Comparison of ENCODE assay signal across 25 mouse cellular contexts in genomic region chr6:113473715-113474114, GRCm38 (mm10). TPM values are rescaled to one million over a fixed set of nuclear protein-coding genes. Genes with fewer than 3 reads are reported as not detected.
DNase-seq lines count a peak whose midpoint lies in the region; ATAC-seq and TF ChIP-seq lines count a peak whose summit lies in the region.
"Had no signal": no experiment of that assay in that cellular context is flagged by ENCODE, and none has a peak within 500 bp of the region (broad histone marks: within the 10 kb centered on the region; RNA-seq: fewer than 3 reads in every experiment).

No protein-coding gene starts in this region.

- TF ChIP-seq RAD21 in MEL (IDR thresholded peaks at IDR 0.05; ENCODE audit: low read depth, low read length): no peak

- H3K9ac ChIP-seq in MEL (ENCODE audit: control insufficient read depth, low read depth, low read length, poor library complexity, severe bottlenecking): no peak overlapping the region
- H3K9ac ChIP-seq: embryonic facial prominence, embryonic 13.5 days; embryonic facial prominence, embryonic 15.5 days; forebrain, embryonic 12.5 days had no signal

- WGBS in small intestine, adult 2 months: 63% methylated on average over 6 of the region's 6 CpGs

- no peaks in the 10 kb centered on the region for H3K9me3 ChIP-seq in MEL (replicated peaks; ENCODE audit: insufficient read depth, low read length)
- H3K9me3 ChIP-seq: embryonic facial prominence, embryonic 13.5 days; embryonic facial prominence, embryonic 15.5 days; forebrain, embryonic 10.5 days; forebrain, embryonic 12.5 days had no signal

- peak; percentile 57 to 73 for TF ChIP-seq EP300 in MEL (IDR thresholded peaks at IDR 0.05; ENCODE audit: low read depth in 1 of 2, low read length in 2 of 2)

- H3K79me2 ChIP-seq in MEL (ENCODE audit: control insufficient read depth, insufficient read depth, low read length, poor library complexity): no peaks in the 10 kb centered on the region

- no peak overlapping the region for H3K4me3 ChIP-seq in MEL (ENCODE audit: control insufficient read depth in 1 of 2, insufficient read depth in 1 of 2, low read depth in 2 of 2, low read length in 2 of 2)
- H3K4me3 ChIP-seq in small intestine, adult 2 months (ENCODE audit: low read depth, low read length): no peak overlapping the region
- H3K4me3 ChIP-seq: embryonic facial prominence, embryonic 13.5 days; embryonic facial prominence, embryonic 15.5 days; erythroblast, embryonic 14.5 days; forebrain, embryonic 10.5 days; forebrain, embryonic 12.5 days had no signal

- H3K27me3 ChIP-seq in MEL (ENCODE audit: control insufficient read depth in 1 of 2, insufficient read depth in 2 of 2, low read length in 2 of 2): peaks cover 2 to 3% of the 10 kb centered on the region in 2 experiments; a peak in 1 of 4 replicates
- no peaks in the 10 kb centered on the region for H3K27me3 ChIP-seq in small intestine, adult 2 months (ENCODE audit: control insufficient read depth, insufficient read depth, low read length)
- H3K27me3 ChIP-seq: Patski had no signal

- peak; percentile 66 for DNase-seq in MEL (ENCODE audit: low read depth, low spot score)
- DNase-seq in urinary bladder, adult 18-20 months (ENCODE audit: low spot score in 2 of 2): no peak
- DNase-seq in thymus, postnatal 10 days (ENCODE audit: low spot score in 2 of 2): no peak
- DNase-seq: adrenal gland, adult 8-10 months; adrenal gland, postnatal 14 days; adrenal gland, postnatal 36 days; cerebellum, adult 11-12 months; cerebellum, adult 8-10 months; cerebellum, adult 9-11 months; cerebellum, postnatal 14 days; cerebellum, postnatal 36 days; embryo, embryonic 11 days had no signal

- TF ChIP-seq CTCF in MEL (IDR thresholded peaks at IDR 0.05 in 2 of 3, conservative IDR thresholded peaks at IDR 0.05 in 1 of 3; ENCODE audit: control insufficient read depth in 1 of 3, insufficient read depth in 1 of 3, low read depth in 2 of 3, low read length in 3 of 3, poor library complexity in 1 of 3, severe bottlenecking in 1 of 3): no peak
- TF ChIP-seq CTCF in small intestine, adult 2 months (IDR thresholded peaks at IDR 0.05; ENCODE audit: extremely low read depth, insufficient read length, insufficient replicate concordance, low read depth, low read length): no peak

- no peaks in the 10 kb centered on the region; a peak in 1 of 4 replicates for H3K36me3 ChIP-seq in MEL (ENCODE audit: control insufficient read depth in 1 of 2, insufficient read depth in 2 of 2, low read length in 2 of 2)
- H3K36me3 ChIP-seq in small intestine, adult 2 months (ENCODE audit: control insufficient read depth, insufficient read depth, low read length): peaks cover 28% of the 10 kb centered on the region
- H3K36me3 ChIP-seq: embryonic facial prominence, embryonic 13.5 days; embryonic facial prominence, embryonic 15.5 days; forebrain, embryonic 10.5 days; forebrain, embryonic 12.5 days had no signal

- peak; percentile 40 for ATAC-seq in megakaryocyte progenitor cell, adult 5-6 weeks (replicated peaks; ENCODE audit: poor library complexity)
- ATAC-seq: activated CD4-positive, CD25-positive, alpha-beta regulatory T cell, adult 4 months; forebrain, embryonic 14.5 days; forebrain, embryonic 16.5 days; Patski had no signal

- no peak for TF ChIP-seq POLR2A in MEL (IDR thresholded peaks at IDR 0.05; ENCODE audit: control insufficient read depth in 1 of 2, insufficient read depth in 1 of 2, low read depth in 1 of 2, low read length in 2 of 2, poor library complexity in 1 of 2)
- TF ChIP-seq POLR2A in small intestine, adult 2 months (IDR thresholded peaks at IDR 0.05; ENCODE audit: low read depth, low read length): no peak

- H3K4me1 ChIP-seq in MEL (ENCODE audit: control insufficient read depth in 1 of 2, insufficient read depth in 2 of 2, low read length in 2 of 2): peaks cover 4 to 11% of the 10 kb centered on the region in 2 experiments; a peak in 3 of 4 replicates
- peaks cover 48% of the 10 kb centered on the region for H3K4me1 ChIP-seq in small intestine, adult 2 months (ENCODE audit: control insufficient read depth, insufficient read depth, insufficient read length, low read length)

- H3K27ac ChIP-seq in MEL (ENCODE audit: control insufficient read depth, low read depth, low read length): no peak overlapping the region
- H3K27ac ChIP-seq in small intestine, adult 2 months (ENCODE audit: insufficient read depth, low read depth, low read length): peak overlapping the region; percentile 75
- H3K27ac ChIP-seq: embryonic facial prominence, embryonic 13.5 days; embryonic facial prominence, embryonic 15.5 days; forebrain, embryonic 10.5 days; forebrain, embryonic 12.5 days had no signal

TF ChIP-seq in MEL, 35 proteins besides CTCF, POLR2A, EP300 and RAD21 (continues in another document):
- TF ChIP-seq RCOR1 (IDR thresholded peaks at IDR 0.05; ENCODE audit: low read depth, low read length) (no peak; the same call in 1 of the 2 replicates), GATA1 (IDR thresholded peaks at IDR 0.05; ENCODE audit: low read depth, low read length) (peak; percentile 74), MXI1 (IDR thresholded peaks at IDR 0.05; ENCODE audit: low read depth, low read length) (no peak; the same call in 1 of the 2 replicates), MAFK (IDR thresholded peaks at IDR 0.05; ENCODE audit: borderline replicate concordance, low read depth, low read length) (no peak; the same call in 1 of the 2 replicates), ETS1 (IDR thresholded peaks at IDR 0.05; ENCODE audit: low read depth, low read length) (peak; percentile 80), BHLHE40 (IDR thresholded peaks at IDR 0.05; ENCODE audit: borderline replicate concordance, low read depth, low read length) (no peak), KAT2A (conservative IDR thresholded peaks at IDR 0.05; ENCODE audit: low read depth, low read length) (no peak), JUND (IDR thresholded peaks at IDR 0.05; ENCODE audit: low read depth, low read length) (no peak), MAX (IDR thresholded peaks at IDR 0.05; ENCODE audit: low read length) (no peak; the same call in 1 of the 2 replicates), GABPA (IDR thresholded peaks at IDR 0.05; ENCODE audit: low read depth, low read length) (no peak), NELFE (IDR thresholded peaks at IDR 0.05; ENCODE audit: low read depth, low read length) (no peak), MAZ (IDR thresholded peaks at IDR 0.05; ENCODE audit: low read depth, low read length) (no peak), TAL1 (IDR thresholded peaks at IDR 0.05; ENCODE audit: low read length) (no peak; the same call in 1 of the 2 replicates), MEF2A (IDR thresholded peaks at IDR 0.05; ENCODE audit: extremely low read depth, insufficient replicate concordance, low read depth, low read length, poor library complexity, severe bottlenecking) (0 out of 2 replicates have a peak, but pooled peaks have one; percentile 16), CHD2 (IDR thresholded peaks at IDR 0.05; ENCODE audit: low read length) (no peak), USF1 (IDR thresholded peaks at IDR 0.05; ENCODE audit: low read depth, low read length) (no peak), POLR2AphosphoS2 (IDR thresholded peaks at IDR 0.05; ENCODE audit: low read length) (no peak), CHD1 (IDR thresholded peaks at IDR 0.05; ENCODE audit: low read depth, low read length) (no peak), MYC (IDR thresholded peaks at IDR 0.05; ENCODE audit: low read depth, low read length) (0 out of 2 replicates have a peak, but pooled peaks have one; percentile 0), ELF1 (IDR thresholded peaks at IDR 0.05; ENCODE audit: low read depth, low read length) (no peak), TCF12 (IDR thresholded peaks at IDR 0.05; ENCODE audit: low read depth, low read length) (peak; percentile 74; the same call in 1 of the 2 replicates), MYB (IDR thresholded peaks at IDR 0.05; ENCODE audit: low read depth, low read length) (no peak)

RNA-seq across cellular contexts. Expression of gene Il17rc, which starts 2.5 kb away (rescaled TPM):
- total RNA-seq in MEL (2012; rRNA removed): 0.52 and 1.2 TPM in 2 replicates
- 1 to 10 TPM in 1 of 2 experiments, not detected in 1; 1.8 TPM for polyA plus RNA-seq in MEL (2012; ENCODE audit: insufficient read depth in 1 of 2, insufficient read length in 2 of 2, low read depth in 1 of 2, low replicate concordance in 2 of 2, missing spikeins in 1 of 2)
- total RNA-seq in megakaryocyte progenitor cell, adult 5-6 weeks (2015): not detected in 2 replicates
- total RNA-seq in megakaryocyte progenitor cell, adult 5-6 weeks (2017): not detected in 2 replicates
- polyA plus RNA-seq in small intestine, adult 2 months (2012; rRNA removed): 189 and 786 TPM in 2 replicates
- polyA plus RNA-seq: activated CD4-positive, CD25-positive, alpha-beta regulatory T cell, adult 4 months; erythroblast, embryonic 14.5 days had no signal

RNA-seq across cellular contexts. Expression of gene Creld1, which starts 9.4 kb away (rescaled TPM):
- 4.1 and 5.9 TPM in 2 replicates for total RNA-seq in MEL (2012; rRNA removed)
- 10 to 100 TPM in 1 of 2 experiments, not detected in 1; 26.7 TPM for polyA plus RNA-seq in MEL (2012; ENCODE audit: insufficient read depth in 1 of 2, insufficient read length in 2 of 2, low read depth in 1 of 2, low replicate concordance in 2 of 2, missing spikeins in 1 of 2)
- 5.9 and 6.1 TPM in 2 replicates for total RNA-seq in megakaryocyte progenitor cell, adult 5-6 weeks (2015)
- 4.7 and 6.6 TPM in 2 replicates for total RNA-seq in megakaryocyte progenitor cell, adult 5-6 weeks (2017)
- polyA plus RNA-seq in small intestine, adult 2 months (2012; rRNA removed): 5.7 and 6.6 TPM in 2 replicates

RNA-seq across cellular contexts. Expression of gene Il17re, which starts 15.4 kb away (rescaled TPM):
- 0.13 TPM in 1 of 2 replicates, not detected in the other for total RNA-seq in MEL (2012; rRNA removed)
- polyA plus RNA-seq in MEL (2012; ENCODE audit: insufficient read depth in 1 of 2, insufficient read length in 2 of 2, low read depth in 1 of 2, low replicate concordance in 2 of 2, missing spikeins in 1 of 2): not detected
- 0.44 and 1.2 TPM in 2 replicates for total RNA-seq in megakaryocyte progenitor cell, adult 5-6 weeks (2015)
- total RNA-seq in megakaryocyte progenitor cell, adult 5-6 weeks (2017): 0.21 and 0.34 TPM in 2 replicates
- 6.8 and 11.4 TPM in 2 replicates for polyA plus RNA-seq in small intestine, adult 2 months (2012; rRNA removed)
- polyA plus RNA-seq: C2C12; erythroblast, embryonic 14.5 days; forebrain, embryonic 14.5 days; forebrain, embryonic 16.5 days had no signal

RNA-seq across cellular contexts. Expression of gene Prrt3, which starts 28.0 kb away (rescaled TPM):
- 0.08 TPM in 1 of 2 replicates, not detected in the other for total RNA-seq in MEL (2012; rRNA removed)
- under 1 TPM in 1 of 2 experiments, not detected in 1; 0.10 TPM for polyA plus RNA-seq in MEL (2012; ENCODE audit: insufficient read depth in 1 of 2, insufficient read length in 2 of 2, low read depth in 1 of 2, low replicate concordance in 2 of 2, missing spikeins in 1 of 2)
- not detected in 2 replicates for total RNA-seq in megakaryocyte progenitor cell, adult 5-6 weeks (2015)
- not detected in 2 replicates for total RNA-seq in megakaryocyte progenitor cell, adult 5-6 weeks (2017)
- 0.05 TPM in 1 of 2 replicates, not detected in the other for polyA plus RNA-seq in small intestine, adult 2 months (2012; rRNA removed)
- total RNA-seq: common myeloid progenitor, adult 5-6 weeks had no signal
- polyA plus RNA-seq: erythroblast, embryonic 14.5 days had no signal

RNA-seq across cellular contexts. Expression of gene Jagn1, which starts 31.3 kb away (rescaled TPM):
- total RNA-seq in MEL (2012; rRNA removed): 82.8 and 95.6 TPM in 2 replicates
- 10 to 100 TPM in 1 of 2 experiments, not detected in 1; 80.6 TPM for polyA plus RNA-seq in MEL (2012; ENCODE audit: insufficient read depth in 1 of 2, insufficient read length in 2 of 2, low read depth in 1 of 2, low replicate concordance in 2 of 2, missing spikeins in 1 of 2)
- 76.3 and 85.0 TPM in 2 replicates for total RNA-seq in megakaryocyte progenitor cell, adult 5-6 weeks (2015)
- 21.7 and 28.0 TPM in 2 replicates for total RNA-seq in megakaryocyte progenitor cell, adult 5-6 weeks (2017)
- polyA plus RNA-seq in small intestine, adult 2 months (2012; rRNA removed): 36.9 and 39.4 TPM in 2 replicates
